Mouse (Mus musculus): ENCODE measurements at regions not wholly inside any gene's neighbourhood (a gene's known extent, or its start where the extent isn't known, plus 50 kb on each side); places are given as distances from the start of the nearest gene placed in this dataset.
"Not testable (repeated sequence)": the region's sequence is repeated elsewhere in the genome, so short reads cannot be mapped to it uniquely, and the experiment has no call there.

GRCm38 (mm10) chr4:81600396-81600795, 157.8 kb upstream of the Mpdz start:
- in situ Hi-C loops (cut with MboI, MseI): no loop called here

DNA sequence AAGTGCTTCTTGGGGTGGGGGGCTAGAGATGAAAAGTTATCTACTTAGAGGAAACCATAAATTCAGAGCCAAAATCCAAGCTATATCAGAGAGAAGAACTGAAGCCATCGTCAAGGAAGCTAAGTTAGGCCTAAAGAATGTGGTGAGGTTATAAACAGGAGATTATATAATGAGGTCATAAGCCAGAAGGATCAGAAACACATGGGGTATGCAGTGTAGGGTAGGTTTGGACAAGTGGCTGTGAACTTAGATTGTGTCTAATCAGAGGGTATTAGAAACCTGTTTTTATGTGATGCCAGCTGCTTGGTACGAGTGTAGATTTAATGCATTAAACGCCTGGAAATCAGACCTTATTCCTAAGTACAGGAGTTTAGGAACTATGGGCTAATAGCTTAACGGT, 154.8 kb upstream of the Mpdz start:
- in situ Hi-C loops (cut with MboI, MseI): no loop called here

GRCm38 (mm10) chr4:81593431-81593830, 150.8 kb upstream of the Mpdz start:
- in situ Hi-C loops (cut with MboI, MseI): not testable (repeated sequence)

- in situ Hi-C loops (cut with MboI, MseI): no loop called here
Measured at GRCm38 (mm10) chr4:81582546-81582945, 139.9 kb upstream of the Mpdz start.

DNA sequence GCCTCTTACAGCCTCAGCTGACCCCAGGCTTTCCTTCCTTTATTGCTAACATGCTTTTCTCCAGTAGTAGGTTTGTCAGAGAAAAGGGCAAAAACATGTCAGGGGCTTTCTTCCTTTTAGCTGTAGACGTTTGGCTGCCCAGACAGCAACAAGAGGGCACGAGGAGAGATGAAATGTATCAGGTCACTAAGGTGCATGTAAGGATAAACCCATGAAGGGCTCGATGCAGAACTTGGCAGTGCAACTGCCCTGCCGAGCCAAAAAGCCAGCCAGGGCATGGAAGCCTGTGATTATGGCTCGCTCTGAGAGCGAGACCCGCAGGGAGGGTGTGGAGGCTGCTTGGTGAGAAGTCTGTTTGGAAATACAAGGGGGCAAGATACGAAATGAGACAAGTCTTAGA, 137.9 kb upstream of the Mpdz start:
- in situ Hi-C loops (cut with MboI, MseI): no loop called here

DNA sequence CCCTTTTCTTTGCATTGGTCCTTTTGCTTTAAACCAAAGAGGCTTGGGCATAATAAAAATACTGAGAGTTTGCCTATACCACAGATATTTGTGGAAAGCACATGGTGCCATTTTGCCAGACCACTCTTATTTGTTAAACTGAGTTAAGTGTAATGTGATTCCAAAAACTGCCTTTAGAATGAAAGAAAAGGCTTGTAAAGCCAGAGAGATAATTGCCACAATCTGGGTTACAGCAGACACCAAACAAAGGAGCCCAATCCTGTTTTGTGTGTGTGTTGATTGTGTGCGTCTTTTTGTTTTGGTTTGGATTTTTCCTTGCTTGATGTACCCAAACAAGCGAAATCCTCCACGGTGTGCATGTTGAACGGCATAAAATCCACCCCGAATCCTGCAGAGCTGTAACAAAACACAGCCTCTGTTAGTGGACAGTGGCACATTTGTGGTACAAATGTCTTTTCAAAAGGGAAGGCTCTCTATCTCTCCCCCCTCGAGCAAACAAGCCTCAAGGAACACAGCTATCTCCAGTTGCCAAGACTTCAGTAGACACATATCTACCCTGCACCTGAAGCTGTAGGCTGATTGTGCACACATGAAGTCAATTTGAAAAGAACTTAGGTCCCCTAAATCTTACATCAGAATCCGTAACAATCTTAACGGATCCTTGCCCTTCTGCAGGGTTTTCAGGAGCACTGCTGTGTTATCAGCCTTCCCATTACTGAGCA, 136.9 kb upstream of the Mpdz start:
- in situ Hi-C loops (cut with MboI, MseI): no loop called here

- in situ Hi-C loops (cut with MboI, MseI): no loop called here
Measured at GRCm38 (mm10) chr4:81578981-81579380, 136.4 kb upstream of the Mpdz start.

DNA sequence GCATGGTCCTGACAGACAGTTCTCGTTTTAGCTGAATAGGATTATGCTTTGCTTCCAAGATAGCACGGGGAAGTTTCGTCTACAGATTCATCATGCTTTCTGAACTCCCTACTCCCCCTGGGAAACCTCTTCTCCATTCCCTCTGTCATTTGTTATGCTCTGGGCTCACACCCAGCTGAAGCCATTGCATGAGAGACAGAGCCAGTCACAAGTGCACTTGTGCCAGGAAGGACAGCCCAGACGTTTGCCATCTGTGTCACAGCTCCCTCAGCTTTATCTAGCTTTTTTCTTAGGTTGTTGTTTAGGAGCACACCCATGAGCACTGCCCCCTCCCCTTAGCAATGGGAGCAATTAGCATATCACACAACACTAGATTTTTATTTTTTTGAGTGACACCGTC, 131.2 kb upstream of the Mpdz start:
- in situ Hi-C loops (cut with MboI, MseI): no loop called here

DNA sequence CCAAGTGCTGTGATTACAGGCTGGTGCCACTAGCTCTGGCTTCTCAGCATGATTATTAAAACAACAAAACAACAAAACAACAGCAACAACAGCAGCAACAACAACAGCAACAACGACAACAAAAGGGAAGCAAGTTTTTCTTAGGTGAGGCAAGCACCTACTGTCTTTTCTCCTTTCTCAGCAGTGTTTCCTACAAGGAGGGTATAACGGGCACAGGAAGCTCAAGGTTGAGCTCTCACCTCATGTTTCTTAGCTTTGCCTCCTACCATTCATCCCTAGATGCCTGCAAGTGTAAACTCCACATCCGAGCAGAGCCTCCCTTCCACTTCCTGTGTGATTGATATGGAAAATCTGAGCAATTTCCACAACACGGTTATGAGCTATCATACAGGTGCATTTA, 128.1 kb upstream of the Mpdz start:
- in situ Hi-C loops (cut with MboI, MseI): no loop called here

DNA sequence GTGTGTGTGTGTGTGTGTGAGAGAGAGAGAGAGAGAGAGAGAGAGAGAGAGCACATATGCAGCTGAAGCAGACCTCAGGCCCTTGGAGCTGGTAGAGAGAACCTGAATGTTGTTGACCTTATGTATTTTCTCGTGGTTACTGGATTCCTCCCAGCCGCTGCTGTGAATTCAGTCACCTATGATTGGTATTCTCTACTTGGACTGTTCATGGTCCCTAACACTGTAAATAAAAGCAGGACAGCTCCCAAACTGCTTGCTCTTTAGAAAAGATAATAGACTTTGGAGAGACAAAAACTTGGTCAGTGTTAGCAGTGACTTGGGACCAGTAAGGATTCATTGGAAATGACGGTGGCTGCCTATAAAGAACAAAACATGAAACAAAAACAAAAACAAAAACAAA, 126.9 kb upstream of the Mpdz start:
- in situ Hi-C loops (cut with MboI, MseI): no loop called here

GRCm38 (mm10) chr4:81568404-81568803, 125.8 kb upstream of the Mpdz start:
- in situ Hi-C loops (cut with MboI, MseI): no loop called here

- in situ Hi-C loops (cut with MboI, MseI): no loop called here
Measured at GRCm38 (mm10) chr4:81567928-81568327, 125.3 kb upstream of the Mpdz start.

- in situ Hi-C loops (cut with MboI, MseI): no loop called here
Measured at GRCm38 (mm10) chr4:81566526-81566925, 123.9 kb upstream of the Mpdz start.

DNA sequence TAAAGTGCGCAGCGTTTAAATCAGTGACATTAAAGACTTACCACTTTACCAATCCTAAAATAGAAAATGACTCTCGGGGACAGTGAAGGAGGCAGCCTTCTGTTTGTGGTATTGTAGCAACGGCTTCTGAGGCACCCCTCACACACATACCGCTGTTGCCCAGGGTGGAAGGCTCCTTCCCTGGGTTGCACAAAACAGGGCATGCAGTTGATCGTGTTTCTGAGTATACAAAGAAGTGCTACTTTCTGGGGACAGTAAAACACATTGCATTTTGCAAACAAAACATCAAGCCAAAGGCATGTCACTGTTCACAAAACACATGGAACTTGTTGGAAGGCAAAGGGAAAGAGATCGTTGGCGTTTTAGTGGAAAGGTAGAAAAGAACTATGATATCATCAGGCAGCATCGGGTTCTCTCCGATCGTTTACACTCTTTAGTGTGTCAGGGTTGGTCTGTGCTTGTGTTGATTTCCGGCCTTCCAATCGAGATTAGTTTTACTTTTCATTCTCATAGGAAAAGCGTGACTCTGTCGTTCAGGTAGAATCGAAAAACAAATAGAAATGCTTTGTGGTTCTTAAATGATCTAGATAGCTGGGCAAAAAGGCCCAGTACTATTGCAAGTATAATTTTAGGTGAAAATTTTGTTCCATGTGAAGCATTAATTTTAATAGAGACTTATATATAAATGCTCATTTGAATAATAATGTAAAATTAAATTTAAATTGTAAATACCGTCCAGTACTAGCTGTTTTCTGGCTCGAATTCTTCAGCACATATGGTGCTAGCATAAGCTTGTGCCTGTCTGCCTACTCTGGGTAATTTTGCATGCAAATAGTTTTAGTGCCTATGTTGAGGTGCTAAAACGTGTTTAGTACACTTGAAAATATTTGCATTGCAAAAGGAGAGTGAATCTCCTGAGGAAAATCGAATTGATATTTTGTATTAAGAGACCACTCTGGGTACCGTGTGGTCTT, 123.1 kb upstream of the Mpdz start:
- in situ Hi-C loops (cut with MboI, MseI): no loop called here

- in situ Hi-C loops (cut with MboI, MseI): no loop called here
Measured at GRCm38 (mm10) chr4:81564446-81564845, 121.8 kb upstream of the Mpdz start.

- in situ Hi-C loops (cut with MboI, MseI): no loop called here
Measured at GRCm38 (mm10) chr4:81563574-81563973, 121.0 kb upstream of the Mpdz start.

- in situ Hi-C loops (cut with MboI, MseI): no loop called here
Measured at GRCm38 (mm10) chr4:81561453-81561852, 118.8 kb upstream of the Mpdz start.

- in situ Hi-C loops (cut with MboI, MseI): no loop called here
Measured at GRCm38 (mm10) chr4:81550816-81551215, 108.2 kb upstream of the Mpdz start.

- in situ Hi-C loops (cut with MboI, MseI): no loop called here
Measured at GRCm38 (mm10) chr4:81550256-81550655, 107.6 kb upstream of the Mpdz start.

- in situ Hi-C loops (cut with MboI, MseI): no loop called here
Measured at GRCm38 (mm10) chr4:81540496-81540895, 97.9 kb upstream of the Mpdz start.

GRCm38 (mm10) chr4:81539551-81539950, 96.9 kb upstream of the Mpdz start:
- in situ Hi-C loops (cut with MboI, MseI): no loop called here

GRCm38 (mm10) chr4:81536795-81537194, 94.2 kb upstream of the Mpdz start:
- in situ Hi-C loops (cut with MboI, MseI): no loop called here

GRCm38 (mm10) chr4:81530546-81530945, 87.9 kb upstream of the Mpdz start:
- in situ Hi-C loops (cut with MboI, MseI): no loop called here

Data from T-helper 1 cell (primary cell).